Mouse (Mus musculus) erythroid progenitor cell, adult 5-6 weeks (primary cell): ENCODE results near the gene Csf2ra. TPM values are rescaled to one million over a fixed set of nuclear protein-coding genes. Genes with fewer than 3 reads are reported as not detected.
"Not testable (repeated sequence)": the region's sequence is repeated elsewhere in the genome, so short reads cannot be mapped to it uniquely, and the experiment has no call there.

Experiments used
- ATAC-seq: replicated peaks from 2 replicates; pipeline ENCODE4 v1.8.0; 2016; ENCODE audit warnings: moderate number of reproducible peaks, mild to moderate bottlenecking, moderate TSS enrichment, inconsistent platforms; ENCODE audit not compliant: poor library complexity, low FRiP score, severe bottlenecking
- total RNA-seq, 2 experiments: library from RNA; stranded (forward) in 1 of 2; stranded (reverse) in 1 of 2; fragments of 150-400 nt in 1 of 2; fragments of 186-747, 209-891 nt in 1 of 2; gene quantifications; 2 replicates each; pipeline versions ENCODE4 v1.2.3 to v1.2.4; 2015 to 2017; ENCODE audit warnings: low replicate concordance in 2 of 2

Csf2ra gene
- total RNA-seq, 2 experiments from 2014 or later = 12.9 to 26.8 TPM

GRCm38 (mm10) chr19:61225526-61226400 lies 2.5 kb downstream of the Csf2ra start:
- peak; percentile 26; the same call in 1 of the 2 replicates for ATAC-seq

GRCm38 (mm10) chr19:61224678-61225525 lies 3.3 kb downstream of the Csf2ra start:
- no peak for ATAC-seq

- no peak for ATAC-seq
These were observed 4.4 kb downstream of the Csf2ra start for GRCm38 (mm10) chr19:61223706-61224328.

DNA sequence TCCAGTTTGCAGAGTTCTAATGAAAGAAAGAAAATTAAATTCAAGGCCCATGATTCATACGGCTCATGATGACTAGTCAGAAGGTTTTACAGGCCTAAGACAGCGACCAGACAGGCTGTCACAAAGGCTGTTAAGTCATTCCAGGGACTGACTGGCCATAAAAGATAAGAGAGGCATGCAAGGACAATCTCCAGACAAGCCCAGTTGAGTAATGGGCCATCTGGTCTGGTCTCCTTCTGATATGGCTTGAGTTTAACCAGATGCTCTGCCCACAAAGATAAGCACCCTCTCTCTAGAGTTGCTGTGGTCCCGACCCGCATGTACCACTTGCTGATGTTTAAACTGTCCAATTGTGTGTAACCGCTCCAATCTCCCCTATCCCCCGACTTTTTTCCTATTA lies 20.7 kb downstream of the Csf2ra start:
- peak; percentile 79 for ATAC-seq

DNA sequence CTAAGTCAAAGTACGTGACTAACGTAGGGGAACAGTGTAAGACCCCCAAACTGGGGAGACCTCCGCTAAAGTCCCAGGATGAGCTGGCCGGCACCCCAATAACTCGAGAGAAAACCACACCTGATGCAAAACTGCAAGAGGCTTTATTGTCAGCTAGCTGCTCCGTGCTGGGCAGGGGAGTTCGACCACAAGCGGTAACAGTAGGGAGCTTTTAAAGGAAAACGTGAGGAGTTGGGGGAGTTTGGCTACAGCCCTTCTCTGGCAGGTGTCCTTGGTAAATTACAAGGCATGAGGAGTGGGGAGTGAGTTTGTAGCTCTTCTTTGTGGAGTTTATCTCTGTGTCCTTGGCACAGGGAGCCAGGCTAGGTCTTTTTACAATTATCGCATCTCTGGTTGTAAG lies 28.4 kb downstream of the Csf2ra start:
- ATAC-seq = no peak

DNA sequence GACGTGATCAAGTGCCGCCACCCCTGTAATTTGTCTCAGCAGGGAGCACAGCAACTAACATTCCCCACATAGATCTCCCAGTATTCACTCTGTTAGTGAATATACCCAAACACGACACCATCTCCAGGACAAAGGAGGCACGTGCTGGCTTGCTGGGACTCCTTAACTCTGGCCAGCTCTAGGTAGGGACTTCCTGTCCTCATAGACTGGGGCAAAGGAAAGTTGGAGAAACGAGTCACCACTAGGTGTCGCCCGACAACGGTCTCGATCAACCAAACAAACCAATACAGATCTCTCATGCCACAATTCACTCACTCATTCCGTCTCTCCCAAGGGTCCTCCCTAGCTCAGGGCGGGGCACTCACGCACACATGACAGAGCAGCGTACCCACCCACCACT lies 28.9 kb downstream of the Csf2ra start:
- no peak for ATAC-seq

- not testable (repeated sequence) for ATAC-seq
These were observed 44.6 kb downstream of the Csf2ra start, which contains the start of gene Gm6020 for GRCm38 (mm10) chr19:61183590-61183989. TSS of gene Gm6020 (plus strand) at chr19:61183890.

- no peak for ATAC-seq
These were observed 52.4 kb downstream of the Csf2ra start, which contains the start of gene Gm7102 for GRCm38 (mm10) chr19:61175756-61176324. TSS of gene Gm7102 (minus strand) at chr19:61176309.

Other genes with a start within 250 kb of the Csf2ra start
- gene Zfp950, start 87.6 kb downstream of the Csf2ra start, total RNA-seq (2015; ENCODE audit: low replicate concordance) = 19.8 and 25.2 TPM in 2 replicates
- 15.0 and 27.2 TPM in 2 replicates for gene Zfp950, start 87.6 kb downstream of the Csf2ra start, total RNA-seq (2017; ENCODE audit: low replicate concordance)
- not detected in 2 replicates for gene Gm7102, start 52.1 kb downstream of the Csf2ra start, total RNA-seq (2015; ENCODE audit: low replicate concordance)
- not detected in 2 replicates for gene Gm7102, start 52.1 kb downstream of the Csf2ra start, total RNA-seq (2017; ENCODE audit: low replicate concordance)
- gene Gm6020, start 44.5 kb downstream of the Csf2ra start, total RNA-seq (2015; ENCODE audit: low replicate concordance) = not detected in 2 replicates
- gene Gm6020, start 44.5 kb downstream of the Csf2ra start, total RNA-seq (2017; ENCODE audit: low replicate concordance) = not detected in 2 replicates
- gene Gm21060, start 68.6 kb upstream of the Csf2ra start, total RNA-seq (2015; ENCODE audit: low replicate concordance) = not detected in 2 replicates
- gene Gm21060, start 68.6 kb upstream of the Csf2ra start, total RNA-seq (2017; ENCODE audit: low replicate concordance) = not detected in 2 replicates